Mouse (Mus musculus) ovary, postnatal 10 days (tissue): ENCODE data around the gene Ubl3.

ENCODE experiments used
- DNase-seq: peaks from one replicate; pipeline ENCODE4 v3.0.0; 2022; ENCODE audit warnings: low spot score

Ubl3 gene

GRCm38 (mm10) chr5:148563281-148563680 is 10.7 kb upstream of the Ubl3 start:
- DNase-seq: no peak

- DNase-seq: no peak
Measured at GRCm38 (mm10) chr5:148562235-148562634, 9.6 kb upstream of the Ubl3 start.

GRCm38 (mm10) chr5:148559261-148559958 is 6.8 kb upstream of the Ubl3 start:
- no peak for DNase-seq

DNA sequence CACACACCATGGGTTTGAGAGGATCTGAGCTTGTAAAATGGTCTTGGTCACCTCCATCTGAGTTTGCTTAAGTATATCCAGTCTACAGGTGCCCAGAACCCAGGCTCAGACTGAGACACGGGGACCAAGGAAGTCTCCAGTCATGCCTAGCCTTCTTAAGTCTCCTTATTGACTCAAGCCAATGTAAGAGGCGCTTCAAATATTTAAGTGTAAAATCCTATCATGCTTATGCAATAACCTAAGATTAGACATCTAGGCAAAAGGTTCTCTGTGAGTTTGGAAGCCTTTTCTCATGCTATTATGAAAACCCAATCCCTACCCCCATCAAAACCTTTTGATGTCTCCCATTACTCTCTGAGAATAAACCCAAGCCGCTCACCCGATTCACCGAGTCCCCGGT is 5.9 kb upstream of the Ubl3 start:
- no peak for DNase-seq

DNA sequence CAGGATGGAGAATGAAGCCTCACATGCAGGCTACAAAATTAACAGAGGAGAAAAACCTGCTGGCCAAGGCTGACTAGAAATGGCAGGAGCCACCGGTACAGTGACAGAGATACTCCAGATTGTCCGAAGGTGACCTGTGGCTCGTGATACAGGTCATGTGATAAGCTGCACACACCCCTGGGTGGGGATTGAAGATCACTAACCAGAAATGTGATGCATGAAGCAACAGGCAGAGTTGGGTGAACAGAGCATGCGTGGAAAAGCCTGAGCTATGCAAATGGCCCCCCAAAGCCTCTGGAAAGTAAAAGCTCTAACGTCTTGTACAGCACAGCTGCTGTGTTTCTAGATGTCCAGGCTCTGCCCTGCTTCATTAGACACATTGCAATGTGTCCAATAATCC is 3.9 kb upstream of the Ubl3 start:
- DNase-seq: no peak

- DNase-seq: no peak
Measured at GRCm38 (mm10) chr5:148555156-148555555, 2.6 kb upstream of the Ubl3 start.

GRCm38 (mm10) chr5:148554701-148555100 is 2.1 kb upstream of the Ubl3 start:
- no peak for DNase-seq

- no peak for DNase-seq
Measured at GRCm38 (mm10) chr5:148554242-148554641, 1.7 kb upstream of the Ubl3 start.

DNA sequence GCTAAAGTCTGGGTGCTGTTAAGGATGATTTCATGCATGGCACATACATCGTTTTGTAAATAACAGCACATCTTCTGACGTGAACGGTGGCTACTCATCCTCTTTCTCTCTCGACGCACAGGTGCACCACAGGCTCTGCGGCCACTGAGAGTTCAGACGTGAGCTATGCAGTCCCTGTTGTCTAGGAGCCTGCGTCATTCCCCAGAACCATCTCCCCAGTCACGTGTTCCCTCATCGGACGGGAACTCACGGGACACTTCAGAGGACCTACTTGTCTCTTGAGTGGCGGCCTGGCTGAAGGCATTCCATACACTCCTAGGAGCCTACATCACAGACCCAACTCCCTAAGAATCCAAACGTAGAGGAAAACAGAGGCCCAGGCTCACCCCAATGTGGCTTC is 1.1 kb upstream of the Ubl3 start:
- no peak for DNase-seq

DNA sequence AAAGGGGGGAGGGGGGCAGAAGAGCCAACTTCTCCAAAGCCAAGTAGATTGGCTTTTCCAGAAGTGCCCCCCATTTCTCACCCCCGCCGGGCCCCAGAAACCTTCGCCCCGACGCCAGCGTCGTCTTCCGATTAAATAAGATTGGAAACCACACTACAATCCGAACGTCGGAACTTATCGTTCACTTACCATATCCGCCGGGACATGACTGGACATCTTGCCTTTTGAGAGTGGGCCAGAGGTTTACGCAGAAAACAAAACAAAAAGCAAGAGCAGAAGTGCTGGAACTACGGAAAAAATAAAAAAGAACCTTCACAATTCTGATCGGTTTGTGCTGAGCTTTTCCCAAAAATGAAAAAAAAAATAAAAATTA is 839 bp downstream of the Ubl3 start:
- DNase-seq: no peak

- DNase-seq: peak; percentile 18
Measured at GRCm38 (mm10) chr5:148550821-148551763, 1.5 kb downstream of the Ubl3 start.

GRCm38 (mm10) chr5:148550393-148550792 is 2.2 kb downstream of the Ubl3 start:
- no peak for DNase-seq

- DNase-seq: no peak
Measured at GRCm38 (mm10) chr5:148549307-148549706, 3.3 kb downstream of the Ubl3 start.

- no peak for DNase-seq
Measured at GRCm38 (mm10) chr5:148548568-148548967, 4.0 kb downstream of the Ubl3 start.

- no peak for DNase-seq
Measured at GRCm38 (mm10) chr5:148547870-148548456, 4.6 kb downstream of the Ubl3 start.

- DNase-seq: no peak
Measured at GRCm38 (mm10) chr5:148546970-148547369, 5.6 kb downstream of the Ubl3 start.

GRCm38 (mm10) chr5:148544733-148545132 is 7.9 kb downstream of the Ubl3 start:
- no peak for DNase-seq

GRCm38 (mm10) chr5:148542196-148542595 is 10.4 kb downstream of the Ubl3 start:
- no peak for DNase-seq

DNA sequence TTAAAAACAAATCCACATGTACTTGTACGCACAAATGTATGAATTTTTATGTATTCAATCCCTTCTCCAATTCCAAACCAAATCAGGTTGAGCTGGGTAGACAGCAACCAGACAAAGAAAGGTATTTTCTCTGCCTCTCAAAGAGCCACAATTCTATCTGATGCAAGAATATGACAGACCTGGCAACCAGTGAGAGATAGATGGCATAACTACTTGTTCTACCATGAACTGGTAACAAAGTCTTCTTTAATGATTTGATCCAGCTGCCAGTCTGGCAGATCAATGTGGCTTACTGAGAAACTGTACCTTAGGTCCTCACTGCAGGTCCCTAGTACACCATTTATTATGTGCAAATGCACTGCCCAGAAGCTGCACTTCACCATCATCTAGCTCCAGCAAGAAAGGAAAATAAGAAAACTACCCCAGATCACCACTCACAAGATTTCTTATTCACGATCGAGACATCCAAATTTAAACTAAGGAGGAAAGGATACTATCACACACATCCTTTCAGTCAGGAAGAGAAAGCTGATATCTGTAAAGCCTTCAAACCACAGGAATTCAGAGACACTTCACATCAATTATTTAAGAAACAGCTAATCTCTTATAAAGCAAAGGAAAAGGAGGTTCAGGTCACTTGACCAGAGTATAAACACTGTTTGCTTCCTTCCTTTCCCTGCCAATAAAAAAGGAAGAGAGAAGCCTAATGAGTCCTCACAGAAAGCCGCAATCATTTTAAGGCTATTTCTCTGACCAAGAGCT is 16.7 kb downstream of the Ubl3 start:
- DNase-seq: no peak

DNA sequence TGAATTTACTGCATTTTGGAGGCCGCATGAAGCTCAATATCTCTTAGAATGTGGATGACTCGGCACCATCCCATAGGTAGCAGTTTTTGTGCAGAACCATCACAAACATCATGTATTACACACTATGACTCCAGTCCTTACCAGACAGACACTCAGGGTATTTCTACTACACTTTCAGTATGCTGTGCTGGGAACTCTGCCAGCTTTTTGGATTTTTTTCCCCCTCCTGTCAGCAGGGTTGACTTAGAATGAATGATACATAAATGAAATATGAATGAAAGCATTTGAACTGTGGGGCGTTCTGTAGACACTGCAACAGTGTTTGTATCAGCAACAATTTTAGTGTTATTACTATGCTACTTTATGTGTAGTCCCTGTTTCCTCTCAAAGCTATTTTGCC is 17.9 kb downstream of the Ubl3 start:
- DNase-seq: no peak

- no peak for DNase-seq
Measured at GRCm38 (mm10) chr5:148533924-148534323, 18.7 kb downstream of the Ubl3 start.

GRCm38 (mm10) chr5:148532201-148532600 is 20.4 kb downstream of the Ubl3 start:
- no peak for DNase-seq
